Mouse (Mus musculus): Measurements from ENCODE around the gene Ecsit. TPM values are rescaled to one million over a fixed set of nuclear protein-coding genes. Genes with fewer than 3 reads are reported as not detected.
A peak's percentile ranks its signal among the peaks of the same experiment; 100 is the strongest.

Ecsit gene
- 10 to 100 TPM; 84.5 to 96.6 TPM for total RNA-seq (2021)
- long read RNA-seq, experiment 1, transcript Ecsit-201 (9 exons, 1,673 nt): major isoform, 39 of 143 reads
- long read RNA-seq, experiment 1, transcript Ecsit-204 (9 exons, 1,676 nt): minor isoform, 35 of 143 reads
- long read RNA-seq, experiment 1, partial matches to known transcripts: 36 of 143 reads
- long read RNA-seq, experiment 1, other reads (novel, unspliced or antisense): 30 of 143 reads
- long read RNA-seq, experiment 2, transcript Ecsit-201 (9 exons, 1,673 nt): minor isoform, 39 of 172 reads
- long read RNA-seq, experiment 2, transcript Ecsit-203 (8 exons, 1,462 nt): minor isoform, 5 of 172 reads
- long read RNA-seq, experiment 2, transcript Ecsit-204 (9 exons, 1,676 nt): major isoform, 48 of 172 reads
- long read RNA-seq, experiment 2, partial matches to known transcripts: 52 of 172 reads
- long read RNA-seq, experiment 2, other reads (novel, unspliced or antisense): 28 of 172 reads

GRCm38 (mm10) chr9:22085022-22085834 is at the start of gene Ecsit:
Gene Ecsit, minus strand, starts transcription at chr9:22085438.
- intact Hi-C loops (cut with DNase I): loop anchor here (1.0 kb wide), 1 partner anchor 14 kb away; the partner anchor contains the start of genes Gm49318 and Zfp653
- H3K4me3 ChIP-seq: peak within 1 kb of the TSS; percentile 96
- peak; percentile 94 for DNase-seq
- no peak for TF ChIP-seq CTCF (IDR thresholded peaks at IDR 0.05)
- peak within 1 kb of the TSS; percentile 92 for H3K27ac ChIP-seq

- Histone ChIP-seq H3K27ac (no peak overlapping the region), H3K4me3 (no peak overlapping the region)
- intact Hi-C loops (cut with DNase I): no loop called here
- TF ChIP-seq CTCF (IDR thresholded peaks at IDR 0.05): no peak
- DNase-seq: no peak
Observed at GRCm38 (mm10) chr9:22134246-22134890, 49.1 kb upstream of the Ecsit start.

GRCm38 (mm10) chr9:22132220-22132619 is 47.0 kb upstream of the Ecsit start:
- intact Hi-C loops (cut with DNase I): no loop called here
- no peak overlapping the region for H3K27ac ChIP-seq
- no peak overlapping the region for H3K4me3 ChIP-seq
- TF ChIP-seq CTCF (IDR thresholded peaks at IDR 0.05): no peak
- no peak for DNase-seq

GRCm38 (mm10) chr9:22131226-22131981 is 46.2 kb upstream of the Ecsit start:
- DNase-seq: peak; percentile 54
- H3K27ac ChIP-seq: no peak overlapping the region
- TF ChIP-seq CTCF (IDR thresholded peaks at IDR 0.05): no peak
- peak overlapping the region; percentile 61 for H3K4me3 ChIP-seq
- intact Hi-C loops (cut with DNase I): no loop called here

GRCm38 (mm10) chr9:22125246-22126027 is 40.2 kb upstream of the Ecsit start:
- TF ChIP-seq CTCF (IDR thresholded peaks at IDR 0.05): no peak
- DNase-seq: peak; percentile 37
- no peak overlapping the region for H3K27ac ChIP-seq
- intact Hi-C loops (cut with DNase I): no loop called here
- no peak overlapping the region for H3K4me3 ChIP-seq

GRCm38 (mm10) chr9:22124169-22124568 is 38.9 kb upstream of the Ecsit start:
- no peak for TF ChIP-seq CTCF (IDR thresholded peaks at IDR 0.05)
- intact Hi-C loops (cut with DNase I): no loop called here
- Histone ChIP-seq H3K4me3 (no peak overlapping the region), H3K27ac (no peak overlapping the region)
- no peak for DNase-seq

GRCm38 (mm10) chr9:22123069-22123609 is 37.9 kb upstream of the Ecsit start:
- Histone ChIP-seq H3K4me3 (no peak overlapping the region), H3K27ac (no peak overlapping the region)
- intact Hi-C loops (cut with DNase I): no loop called here
- no peak for TF ChIP-seq CTCF (IDR thresholded peaks at IDR 0.05)
- no peak for DNase-seq

GRCm38 (mm10) chr9:22122005-22122404 is 36.8 kb upstream of the Ecsit start:
- intact Hi-C loops (cut with DNase I): no loop called here
- no peak overlapping the region for H3K27ac ChIP-seq
- H3K4me3 ChIP-seq: no peak overlapping the region
- no peak for DNase-seq
- no peak for TF ChIP-seq CTCF (IDR thresholded peaks at IDR 0.05)

- DNase-seq: no peak
- intact Hi-C loops (cut with DNase I): no loop called here
Observed at GRCm38 (mm10) chr9:22121545-22121944, 36.3 kb upstream of the Ecsit start.

GRCm38 (mm10) chr9:22119543-22119942 is 34.3 kb upstream of the Ecsit start:
- intact Hi-C loops (cut with DNase I): loop anchor here (5.0 kb wide), 1 partner anchor 38 kb away; the partner anchor contains the start of gene Pigyl
- no peak overlapping the region for H3K27ac ChIP-seq

More at GRCm38 (mm10) chr9:22121545-22121944, 36.3 kb upstream of the Ecsit start:
- TF ChIP-seq CTCF (IDR thresholded peaks at IDR 0.05): no peak
- Histone ChIP-seq H3K4me3 (no peak overlapping the region), H3K27ac (no peak overlapping the region)

More at GRCm38 (mm10) chr9:22119543-22119942, 34.3 kb upstream of the Ecsit start:
- H3K4me3 ChIP-seq: no peak overlapping the region
- DNase-seq: no peak
- TF ChIP-seq CTCF (IDR thresholded peaks at IDR 0.05): no peak

All from gastrocnemius, adult 2 months (tissue).